Mouse (Mus musculus) left cerebral cortex, adult 18-20 months (tissue): ENCODE measurements at regions not wholly inside any gene's neighbourhood (a gene's known extent, or its start where the extent isn't known, plus 50 kb on each side); places are given as distances from the start of the nearest gene placed in this dataset.

ENCODE experiments used
- DNase-seq, 2 experiments: peaks; one replicate each; pipeline ENCODE4 v3.0.0; 2021 to 2022; ENCODE audit warnings: low spot score in 2 of 2, mixed read lengths in 1 of 2

DNA sequence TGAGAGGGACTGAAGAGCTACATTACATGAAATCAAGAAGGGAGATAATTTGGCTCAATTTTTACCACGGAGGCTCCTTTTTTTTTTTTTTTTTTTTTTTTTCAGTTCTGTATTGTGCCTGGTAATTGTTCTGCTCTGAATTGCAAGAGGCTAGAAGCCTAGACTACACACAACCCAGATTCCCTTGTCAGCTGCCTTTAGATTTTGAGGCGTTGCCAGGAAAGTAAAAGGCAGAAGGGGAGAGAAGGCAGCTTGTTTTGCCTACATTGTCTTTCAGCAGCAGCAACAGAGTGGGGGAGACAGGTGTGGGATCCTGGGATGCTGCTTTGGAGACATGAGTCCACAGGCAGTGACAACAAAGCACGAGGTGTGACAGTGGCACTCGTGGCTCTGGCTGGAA is 170.7 kb downstream of the Mycn start:
- DNase-seq = no peak

DNA sequence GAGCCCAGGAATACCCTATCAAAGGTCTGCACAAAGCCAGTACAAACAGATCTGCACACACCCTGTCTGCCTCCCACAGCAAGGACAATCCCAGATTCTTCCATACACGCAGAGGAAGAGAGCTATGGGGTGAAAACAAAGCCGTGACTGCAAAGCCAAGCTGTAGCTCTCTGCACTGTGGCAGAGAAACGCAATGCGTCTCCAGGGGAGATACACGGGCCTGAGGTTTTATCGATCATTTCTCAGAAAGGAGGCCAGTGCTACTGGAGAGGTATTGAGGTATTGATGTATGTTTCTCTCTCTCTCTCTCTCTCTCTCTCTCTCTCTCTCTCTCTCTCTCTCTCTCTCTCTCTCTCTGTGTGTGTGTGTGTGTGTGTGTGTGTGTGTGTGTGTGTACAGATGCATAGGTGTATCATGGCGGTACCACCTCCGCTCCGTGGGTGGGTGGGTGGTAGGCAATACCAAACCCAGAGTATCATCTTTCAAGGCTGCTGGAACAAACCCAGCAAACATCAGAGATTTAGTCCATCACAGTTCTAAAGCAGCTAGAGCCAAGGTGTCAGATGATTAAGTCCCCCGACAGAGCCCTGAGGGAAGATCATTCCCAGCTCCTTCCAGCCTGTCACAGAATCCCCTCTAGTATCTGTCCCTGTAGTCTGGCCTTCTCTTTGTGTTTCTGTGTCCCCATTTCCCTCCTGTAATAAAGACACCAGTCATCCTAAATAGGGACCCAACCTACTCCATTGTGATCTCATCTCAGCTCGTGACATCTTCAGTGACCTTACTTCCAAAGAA is 175.0 kb downstream of the Mycn start:
- no peak for DNase-seq

DNA sequence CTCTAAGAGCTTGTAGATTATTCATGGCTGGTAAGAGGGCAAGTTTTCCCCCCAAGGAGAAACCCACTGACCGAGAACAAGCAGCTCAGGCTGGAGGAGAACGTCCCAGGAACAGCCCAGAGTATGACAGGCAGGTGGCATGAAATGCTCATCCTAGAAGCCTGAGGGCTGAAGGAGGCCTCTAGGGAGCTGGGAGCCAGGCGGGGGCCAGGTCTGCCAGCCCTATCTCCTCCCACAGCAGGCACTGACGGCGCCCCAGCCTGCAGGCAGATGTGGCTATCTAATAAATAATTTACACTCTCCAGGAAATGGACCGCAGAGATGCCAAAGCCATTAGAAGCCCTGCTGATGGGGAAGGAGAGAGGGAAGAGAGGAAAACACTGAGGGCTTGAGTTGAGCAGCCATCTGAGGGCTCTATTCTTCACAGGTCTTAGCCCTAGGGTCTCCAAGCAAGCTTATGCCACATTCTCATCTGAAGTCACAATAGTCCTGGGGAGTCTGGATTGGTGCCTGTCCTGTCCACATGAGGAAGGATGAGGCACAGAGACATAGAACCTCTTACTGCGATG is 176.1 kb downstream of the Mycn start:
- no peak for DNase-seq

- no peak for DNase-seq
Measured at GRCm38 (mm10) chr12:12765055-12765454, 176.7 kb downstream of the Mycn start.

- no peak for DNase-seq
Measured at GRCm38 (mm10) chr12:12764586-12764985, 177.1 kb downstream of the Mycn start.

DNA sequence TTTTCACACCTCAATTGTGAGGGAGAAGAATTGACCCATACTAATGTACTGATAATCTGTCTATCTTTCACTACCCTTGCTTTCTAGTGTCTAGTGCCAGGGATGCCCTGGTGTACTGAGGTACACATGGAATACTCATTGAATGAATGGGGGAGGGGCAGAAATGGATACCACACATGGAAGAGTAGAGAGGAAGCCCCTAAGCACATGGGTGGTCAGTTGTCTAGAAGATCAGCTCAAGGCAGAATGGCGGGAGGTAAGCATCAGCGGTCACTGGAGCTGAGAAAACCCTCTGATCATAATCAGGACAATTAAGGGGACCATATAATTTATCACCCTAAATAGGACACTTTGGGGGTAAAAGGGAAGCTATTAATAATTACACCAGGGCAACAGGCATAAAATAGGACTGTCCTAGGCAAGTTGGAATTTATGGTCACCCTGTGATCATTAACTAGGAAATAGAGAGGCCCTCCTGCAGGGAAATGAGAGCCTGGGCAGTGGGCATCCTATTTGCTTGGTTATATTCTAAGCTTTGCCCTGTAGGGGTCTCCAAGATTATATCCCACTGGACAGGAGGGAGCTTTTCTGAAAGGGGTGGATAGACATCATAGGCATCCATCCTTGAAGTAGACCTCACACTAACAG is 185.3 kb downstream of the Mycn start:
- no peak for DNase-seq

- DNase-seq = no peak
Measured at GRCm38 (mm10) chr12:12753849-12754248, 187.9 kb downstream of the Mycn start.

DNA sequence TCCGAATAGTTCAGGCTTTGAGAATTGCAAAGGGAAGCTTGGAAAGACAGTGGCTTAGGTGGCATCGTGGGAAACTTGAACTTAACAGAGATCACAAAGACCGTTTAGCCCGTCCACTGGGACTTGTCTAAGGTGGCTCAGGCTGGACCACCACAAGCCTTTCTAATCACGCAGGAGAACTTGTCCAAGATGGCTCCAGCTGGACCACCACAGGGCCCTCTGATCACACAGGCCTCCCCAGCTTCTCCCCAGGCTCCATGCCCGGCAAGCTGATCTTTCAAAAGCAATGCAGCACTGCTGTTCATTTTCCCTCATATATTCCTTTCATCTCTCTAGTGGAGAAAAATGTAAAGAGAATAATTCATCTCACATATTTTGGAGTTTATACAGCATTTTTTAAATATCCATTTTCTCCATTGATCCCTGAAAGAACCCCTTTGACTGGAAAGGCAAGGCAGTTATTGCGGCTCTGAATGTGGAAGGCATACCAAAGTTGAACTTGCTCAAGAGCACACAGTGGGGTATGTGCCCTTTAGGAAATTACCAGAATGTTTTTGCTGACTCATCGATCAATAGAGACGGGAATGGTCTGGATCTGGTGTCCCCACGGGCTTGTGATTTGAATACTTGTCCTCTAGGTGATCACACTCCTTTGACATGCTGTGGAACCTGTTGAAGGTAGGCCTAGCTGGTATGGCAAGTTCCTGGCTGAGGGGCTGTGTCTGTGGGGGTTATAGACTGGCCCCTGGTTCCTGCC is 189.9 kb downstream of the Mycn start:
- DNase-seq = no peak

DNA sequence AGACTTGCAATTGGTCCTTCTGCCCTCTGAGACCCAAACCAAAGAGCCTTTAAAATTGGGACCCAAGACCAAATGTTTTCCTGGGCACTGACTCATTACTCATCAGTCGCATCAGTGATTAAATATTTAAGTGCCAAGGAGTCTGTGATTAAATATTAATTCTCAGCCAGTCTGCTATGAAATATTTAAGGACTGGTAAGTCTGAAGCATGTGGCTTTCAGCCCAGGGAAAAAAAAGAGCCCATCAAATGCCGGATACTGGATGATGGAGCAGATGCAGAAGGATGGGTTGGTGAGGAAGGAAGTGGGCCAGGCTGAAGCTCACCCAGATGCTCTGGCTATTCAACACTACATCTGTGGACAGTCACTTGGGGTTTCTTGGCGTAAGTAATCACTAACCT is 192.0 kb downstream of the Mycn start:
- DNase-seq = no peak

DNA sequence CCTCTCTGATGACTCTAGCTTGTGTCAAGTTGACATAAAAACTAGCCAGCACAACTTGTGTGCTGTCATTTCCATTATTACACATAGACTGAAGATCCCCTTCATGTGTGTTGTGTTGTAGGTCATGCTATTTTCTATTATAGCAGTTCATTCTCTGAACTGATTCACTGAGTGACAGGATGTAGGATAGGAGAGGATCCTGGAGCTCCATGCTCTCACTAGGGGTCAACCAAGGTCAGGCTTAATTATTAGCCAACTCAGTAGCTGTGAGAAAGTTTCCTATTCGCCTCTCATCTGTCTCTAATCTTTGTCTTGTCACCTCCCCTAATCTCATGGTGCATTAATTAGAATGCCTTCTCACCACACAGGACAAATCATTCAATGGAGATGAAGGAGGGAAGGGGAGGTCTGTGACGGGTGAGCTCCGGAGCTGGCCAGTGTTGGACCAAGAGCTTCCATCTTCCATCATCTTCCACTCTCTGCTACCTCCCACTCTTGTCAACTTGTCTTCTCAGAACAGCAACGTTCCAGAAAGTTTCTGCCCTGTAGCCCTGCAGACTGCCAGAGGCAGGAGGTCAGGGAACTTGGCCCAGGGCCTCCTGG is 194.8 kb downstream of the Mycn start:
- no peak for DNase-seq

DNA sequence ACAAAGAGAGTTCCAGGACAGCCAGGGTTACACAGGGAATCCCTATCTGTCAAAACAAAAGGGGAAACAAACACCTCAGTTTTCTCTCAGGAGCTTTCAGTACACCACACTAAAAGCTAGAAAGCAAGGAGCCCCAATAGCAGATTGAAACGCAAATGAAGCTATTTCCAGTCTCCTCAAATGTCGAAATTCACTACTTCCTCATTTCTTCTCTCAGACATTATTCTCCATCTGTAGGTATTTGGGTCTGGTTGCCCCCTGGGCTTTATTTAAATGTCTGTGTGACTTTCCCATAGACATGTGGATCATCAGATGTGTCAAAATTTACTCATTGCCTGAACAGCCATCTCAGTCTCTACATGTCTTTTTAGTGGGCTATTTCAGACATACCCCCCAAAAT is 197.2 kb downstream of the Mycn start:
- no peak for DNase-seq

DNA sequence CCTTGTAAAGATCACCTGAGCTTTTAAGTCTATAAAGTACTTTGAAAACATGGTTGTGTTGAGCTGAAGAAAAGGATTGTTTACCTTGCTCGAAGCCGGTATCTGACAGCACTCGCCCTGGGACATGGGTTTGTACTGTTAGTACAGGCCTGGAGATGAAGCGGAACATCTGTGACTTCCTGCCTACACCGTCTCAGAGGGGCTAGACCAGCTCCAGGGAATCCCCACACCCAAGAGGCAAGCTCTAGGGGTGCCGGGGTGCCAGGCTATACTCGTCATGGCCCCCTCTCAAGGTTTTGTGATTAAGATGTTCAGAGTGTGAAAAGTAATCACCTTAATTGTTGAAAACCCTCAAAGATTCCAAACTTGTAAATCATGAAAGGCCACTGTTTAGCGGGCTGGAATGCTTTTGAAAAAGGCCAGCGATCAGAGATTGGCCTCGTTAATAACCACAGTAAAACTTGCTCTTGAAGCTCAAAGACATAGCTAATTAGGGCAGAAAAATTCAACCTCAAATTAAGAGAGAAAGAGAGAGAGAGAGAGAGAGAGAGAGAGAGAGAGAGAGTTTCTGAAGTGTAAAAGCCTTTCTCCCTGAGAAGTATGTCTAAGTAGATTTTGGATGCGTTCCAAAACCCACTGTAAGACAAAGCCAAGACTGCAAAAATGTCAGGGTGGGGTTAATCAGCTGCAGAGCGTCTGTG is 202.9 kb downstream of the Mycn start:
- no peak for DNase-seq

DNA sequence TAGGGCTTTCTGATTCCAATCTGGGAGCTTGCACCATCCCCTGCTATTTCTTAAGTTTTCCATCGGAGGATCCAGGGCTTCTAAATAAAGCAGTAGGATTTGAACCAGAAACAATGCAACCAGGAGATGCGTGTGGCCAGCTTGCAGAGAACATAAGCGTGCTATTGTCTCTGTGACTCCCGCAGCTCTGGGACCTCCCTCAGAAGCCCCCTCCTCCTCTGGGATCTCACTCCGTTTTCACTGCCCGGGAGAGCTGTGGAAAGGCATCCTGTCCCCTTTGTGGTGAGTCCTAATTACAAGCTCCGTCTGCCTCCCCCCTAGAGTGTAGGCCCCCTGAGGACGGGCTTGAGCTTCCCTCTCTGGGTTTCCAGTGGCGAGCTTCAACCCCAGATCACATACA is 215.9 kb downstream of the Mycn start:
- no peak for DNase-seq

- no peak for DNase-seq
Measured at GRCm38 (mm10) chr12:12725075-12725474, 216.6 kb downstream of the Mycn start.

- DNase-seq = no peak
Measured at GRCm38 (mm10) chr12:12723724-12724487, 217.8 kb downstream of the Mycn start.

DNA sequence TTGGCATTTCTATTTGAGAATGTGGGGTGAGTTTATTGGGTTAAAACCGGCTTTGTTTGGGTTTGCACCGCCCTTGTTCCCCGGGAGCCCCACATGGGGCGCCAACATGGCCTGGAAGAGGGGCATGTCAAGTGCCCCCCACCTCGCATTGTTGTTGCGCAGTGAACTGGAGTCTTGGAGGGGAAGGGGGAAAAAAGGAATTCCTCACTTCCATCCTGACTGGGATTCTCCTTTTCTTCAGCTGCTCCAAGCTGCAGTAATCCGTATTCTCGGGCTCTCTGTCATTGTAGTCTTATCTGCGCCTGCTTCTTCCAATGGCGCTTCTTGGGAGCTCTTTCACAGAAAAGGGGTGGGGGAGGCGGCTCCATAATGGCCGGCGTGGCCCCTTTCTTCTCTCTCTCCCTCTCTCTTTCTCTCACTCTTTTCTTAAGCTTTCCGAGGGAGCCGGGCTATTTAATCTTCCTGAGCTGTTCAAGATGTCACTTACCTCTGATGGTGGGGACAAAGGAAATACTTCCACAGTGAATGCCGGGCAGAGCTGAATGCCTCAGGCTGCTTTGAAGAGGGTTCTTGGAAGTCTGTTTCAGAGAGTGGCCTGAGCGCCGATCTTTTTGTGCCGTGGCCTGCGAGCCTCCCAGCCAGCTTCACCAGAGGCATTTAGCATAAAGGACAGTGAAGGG is 218.6 kb downstream of the Mycn start:
- DNase-seq = no peak

DNA sequence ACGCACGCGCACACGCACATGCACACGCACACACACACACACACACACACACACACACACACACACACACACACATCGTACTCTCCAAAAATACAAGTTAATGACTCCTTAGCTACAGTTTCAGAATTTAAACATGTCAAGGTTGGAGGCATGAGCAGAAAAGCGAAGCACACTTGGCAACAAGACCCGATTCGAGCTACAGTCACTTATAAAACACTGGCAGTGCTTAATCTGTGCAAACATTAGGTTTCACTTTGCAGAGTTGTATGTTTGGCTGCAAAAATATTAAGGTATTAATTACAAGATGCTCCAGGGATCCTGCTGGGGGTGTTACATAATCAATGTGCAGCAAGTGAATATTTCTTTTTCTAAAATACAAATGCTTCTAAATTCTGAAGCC is 225.0 kb downstream of the Mycn start:
- DNase-seq = peak in 1 of 2 experiments; percentile 12

- peak; percentile 43 to 44 for DNase-seq
Measured at GRCm38 (mm10) chr12:12715956-12716669, 225.6 kb downstream of the Mycn start.

GRCm38 (mm10) chr12:12715528-12715927 is 226.2 kb downstream of the Mycn start:
- DNase-seq = peak; percentile 13 to 18
